9 mouse cellular contexts compared by ENCODE assay signal in genomic region chr16:8823661-8824060, GRCm38 (mm10). TPM values are rescaled to one million over a fixed set of nuclear protein-coding genes. Genes with fewer than 3 reads are reported as not detected.
DNase-seq lines count a peak whose midpoint lies in the region; ATAC-seq and TF ChIP-seq lines count a peak whose summit lies in the region.
"Had no signal": no experiment of that assay in that cellular context is flagged by ENCODE, and none has a peak within 500 bp of the region (broad histone marks: within the 10 kb centered on the region; RNA-seq: fewer than 3 reads in every experiment).

No protein-coding gene starts in this region.

- no peak overlapping the region for H3K9ac ChIP-seq in lung, postnatal 0 days (replicated peaks; ENCODE audit: low read depth)

- no peak overlapping the region for H3K4me2 ChIP-seq in lung, postnatal 0 days (replicated peaks; ENCODE audit: low read depth, low read length)

- no peaks in the 10 kb centered on the region for H3K27me3 ChIP-seq in lung, postnatal 0 days (replicated peaks; ENCODE audit: insufficient read depth, low read length)
- H3K27me3 ChIP-seq: megakaryocyte, embryonic 14.5 days had no signal

- WGBS in lung, postnatal 0 days: 58% methylated on average over 2 of the region's 2 CpGs

- ATAC-seq in lung, postnatal 0 days: peak; percentile 83

- TF ChIP-seq CTCF in lung, postnatal 0 days (IDR thresholded peaks at IDR 0.05): no peak

- no peak overlapping the region for H3K27ac ChIP-seq in lung, postnatal 0 days (ENCODE audit: low read length)

- no peak overlapping the region for H3K4me3 ChIP-seq in lung, postnatal 0 days (ENCODE audit: low read depth, low read length)
- H3K4me3 ChIP-seq: megakaryocyte, embryonic 14.5 days had no signal

- H3K36me3 ChIP-seq in lung, postnatal 0 days (ENCODE audit: insufficient read depth, low read length): no peaks in the 10 kb centered on the region

- H3K4me1 ChIP-seq in lung, postnatal 0 days (ENCODE audit: insufficient read depth, low read depth, low read length): no peaks in the 10 kb centered on the region

- H3K9me3 ChIP-seq in lung, postnatal 0 days (ENCODE audit: low read length): no peaks in the 10 kb centered on the region

- TF ChIP-seq EP300 in lung, postnatal 0 days (IDR thresholded peaks at IDR 0.05): peak; percentile 96

- peak; percentile 31 for DNase-seq in heart, adult 8-10 months (ENCODE audit: low spot score)
- DNase-seq in heart, postnatal 10 days: no peak
- peak; percentile 46 for DNase-seq in CD4-positive helper T cell, adult 2 months (ENCODE audit: low read depth, low spot score)
- peak; percentile 50 for DNase-seq in c-Kit-positive CD71-negative TER-119-negative erythroid progenitor cells, embryonic 14.5 days (ENCODE audit: low read depth)
- peak; percentile 91 for DNase-seq in lung, postnatal 0 days (ENCODE audit: low spot score)
- DNase-seq in urinary bladder, postnatal 10 days (ENCODE audit: low spot score): no peak
- no peak for DNase-seq in testis, postnatal 14 days (ENCODE audit: low spot score)
- no peak for DNase-seq in spleen, postnatal 14 days (ENCODE audit: low spot score in 2 of 2)

- intact Hi-C loops in heart, postnatal 10 days (cut with DNase I): no loop called here

RNA-seq across cellular contexts. Expression of gene 1810013L24Rik, which starts 6.2 kb away (rescaled TPM):
- 100 to 1,000 TPM; 121 to 130 (median 129) TPM for total RNA-seq in heart, adult 8-10 months (2022)
- 100 to 1,000 TPM; 118 TPM for total RNA-seq in heart, postnatal 10 days (2021)
- 19.7 and 20.3 TPM in 2 replicates for polyA plus RNA-seq in lung, postnatal 0 days (2015; fragmentation: Nextera tagmentation; extraction: Ambion mirVana)

RNA-seq across cellular contexts. Expression of gene Usp7, which starts 31.6 kb away (rescaled TPM):
- total RNA-seq in heart, adult 8-10 months (2022): 10 to 100 TPM; 42.9 to 59.2 (median 48.1) TPM
- total RNA-seq in heart, postnatal 10 days (2021): 10 to 100 TPM; 73.7 to 79.0 TPM
- 16.5 and 17.6 TPM in 2 replicates for polyA plus RNA-seq in lung, postnatal 0 days (2015; fragmentation: Nextera tagmentation; extraction: Ambion mirVana)

Comparison
In these comparisons a context has a peak if more than half of its experiments do, and no peak if none do; other contexts are left out.
1. DNase-seq: peak in heart, adult 8-10 months (single experiment), CD4-positive helper T cell, adult 2 months (single experiment), c-Kit-positive CD71-negative TER-119-negative erythroid progenitor cells, embryonic 14.5 days (single experiment) and lung, postnatal 0 days (single experiment); none in heart, postnatal 10 days (0 of 2), urinary bladder, postnatal 10 days (single experiment), testis, postnatal 14 days (single experiment) and spleen, postnatal 14 days (0 of 2).